Mouse (Mus musculus): ENCODE measurements around the gene Dnmt3b. TPM values are rescaled to one million over a fixed set of nuclear protein-coding genes. Genes with fewer than 3 reads are reported as not detected.
"Not testable (repeated sequence)": the region's sequence is repeated elsewhere in the genome, so short reads cannot be mapped to it uniquely, and the experiment has no call there.

Dnmt3b gene
- polyA plus RNA-seq, 1 experiment from 2014 or later: 2.9 TPM

- Histone ChIP-seq H3K9me3 (ENCODE audit: control insufficient read depth, low read length) (no peaks in the 10 kb centered on the region), H3K4me2 (ENCODE audit: low read depth, low read length) (no peak overlapping the region), H3K4me1 (ENCODE audit: control insufficient read depth, insufficient read depth, low read length) (0 out of 2 replicates have a peak, but pooled peaks cover 3% of the 10 kb centered on the region), H3K36me3 (ENCODE audit: control insufficient read depth, insufficient read depth, low read length) (no peaks in the 10 kb centered on the region), H3K27ac (ENCODE audit: low read depth, low read length) (no peak overlapping the region), H3K27me3 (ENCODE audit: control insufficient read depth, insufficient read depth, low read length) (0 out of 2 replicates have a peak, but pooled peaks cover 3% of the 10 kb centered on the region), H3K9ac (replicated peaks; ENCODE audit: low read depth, low read length) (no peak overlapping the region), H3K4me3 (ENCODE audit: low read depth, low read length) (no peak overlapping the region)
- 33% methylated on average over 3 of the region's 3 CpGs for WGBS
- no peak for ATAC-seq (ENCODE audit: low read depth)
Observed at GRCm38 (mm10) chr2:153651681-153652080, 2.4 kb downstream of the Dnmt3b start.

- not testable (repeated sequence) for ATAC-seq (ENCODE audit: low read depth); H3K36me3 ChIP-seq (ENCODE audit: control insufficient read depth, insufficient read depth, low read length); H3K27ac ChIP-seq (ENCODE audit: low read depth, low read length); H3K27me3 ChIP-seq (ENCODE audit: control insufficient read depth, insufficient read depth, low read length); H3K9me3 ChIP-seq (ENCODE audit: control insufficient read depth, low read length); H3K4me3 ChIP-seq (ENCODE audit: low read depth, low read length); H3K9ac ChIP-seq (replicated peaks; ENCODE audit: low read depth, low read length); H3K4me2 ChIP-seq (ENCODE audit: low read depth, low read length); H3K4me1 ChIP-seq (ENCODE audit: control insufficient read depth, insufficient read depth, low read length)
- WGBS: 90% methylated on average over 5 of the region's 8 CpGs
Observed at GRCm38 (mm10) chr2:153657659-153658058, 8.4 kb downstream of the Dnmt3b start.

DNA sequence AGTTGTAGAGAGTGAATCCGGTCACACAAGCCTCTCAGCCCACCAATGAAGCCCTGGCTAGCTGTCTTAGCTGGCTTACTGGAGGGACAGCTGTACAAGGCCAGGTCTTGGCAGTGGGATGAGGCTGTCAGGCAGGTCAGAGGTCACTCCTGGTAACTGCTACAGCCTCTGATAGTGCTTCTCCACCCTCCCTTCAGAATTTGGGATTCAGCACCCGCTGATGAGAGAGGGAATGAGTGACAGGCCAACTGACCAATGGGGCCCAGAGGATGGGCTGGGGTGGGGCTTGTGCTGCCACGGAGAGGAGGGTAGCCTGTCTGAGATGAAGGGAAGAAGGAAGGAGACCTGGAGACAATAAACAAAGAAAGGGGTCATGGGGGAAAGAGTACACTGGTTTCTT, 11.4 kb downstream of the Dnmt3b start:
- WGBS: 50% methylated on average over 3 of the region's 3 CpGs
- no peaks in the 10 kb centered on the region for H3K9me3 ChIP-seq (ENCODE audit: control insufficient read depth, low read length)
- no peaks in the 10 kb centered on the region for H3K27me3 ChIP-seq (ENCODE audit: control insufficient read depth, insufficient read depth, low read length)
- no peaks in the 10 kb centered on the region for H3K4me1 ChIP-seq (ENCODE audit: control insufficient read depth, insufficient read depth, low read length)
- no peaks in the 10 kb centered on the region for H3K36me3 ChIP-seq (ENCODE audit: control insufficient read depth, insufficient read depth, low read length)
- no peak for ATAC-seq (ENCODE audit: low read depth)
- no peak overlapping the region for H3K9ac ChIP-seq (replicated peaks; ENCODE audit: low read depth, low read length)
- no peak overlapping the region for H3K27ac ChIP-seq (ENCODE audit: low read depth, low read length)
- H3K4me2 ChIP-seq (ENCODE audit: low read depth, low read length): no peak overlapping the region
- H3K4me3 ChIP-seq (ENCODE audit: low read depth, low read length): no peak overlapping the region

GRCm38 (mm10) chr2:153665401-153665800, 16.2 kb downstream of the Dnmt3b start:
- no peaks in the 10 kb centered on the region for H3K27me3 ChIP-seq (ENCODE audit: control insufficient read depth, insufficient read depth, low read length)
- H3K36me3 ChIP-seq (ENCODE audit: control insufficient read depth, insufficient read depth, low read length): no peaks in the 10 kb centered on the region
- no peaks in the 10 kb centered on the region for H3K4me1 ChIP-seq (ENCODE audit: control insufficient read depth, insufficient read depth, low read length)
- 87% methylated on average over 7 of the region's 7 CpGs for WGBS
- no peak for ATAC-seq (ENCODE audit: low read depth)
- no peak overlapping the region for H3K4me3 ChIP-seq (ENCODE audit: low read depth, low read length)
- H3K27ac ChIP-seq (ENCODE audit: low read depth, low read length): no peak overlapping the region
- no peak overlapping the region for H3K9ac ChIP-seq (replicated peaks; ENCODE audit: low read depth, low read length)
- no peaks in the 10 kb centered on the region for H3K9me3 ChIP-seq (ENCODE audit: control insufficient read depth, low read length)
- no peak overlapping the region for H3K4me2 ChIP-seq (ENCODE audit: low read depth, low read length)

DNA sequence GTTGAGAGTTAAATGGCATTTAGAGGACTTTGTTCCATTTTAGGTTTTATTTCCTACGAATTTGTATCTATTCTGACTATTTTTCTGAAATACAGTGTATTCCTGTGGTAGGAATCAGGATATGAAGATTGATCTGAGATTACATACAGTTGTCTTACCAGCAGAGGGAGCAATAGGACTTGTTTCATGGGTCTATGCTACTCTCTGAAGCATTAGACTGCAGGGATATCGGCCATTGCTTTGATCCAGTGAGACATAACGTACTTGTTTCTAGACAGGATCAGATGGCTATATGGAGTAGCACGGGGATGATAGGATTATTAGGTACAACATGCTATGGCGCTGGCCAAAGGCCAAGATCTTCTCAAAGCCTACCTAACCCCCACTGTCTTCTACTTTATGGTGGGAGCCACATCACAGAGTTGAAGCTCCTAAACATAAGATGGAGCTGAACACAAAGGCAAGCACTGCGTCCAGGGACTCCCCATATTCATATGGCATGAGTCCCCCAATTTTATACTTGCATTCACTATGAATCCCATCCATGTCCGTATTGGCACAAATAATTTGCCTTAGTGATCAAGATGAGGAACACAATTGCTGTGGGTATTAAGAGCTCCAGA, 19.6 kb downstream of the Dnmt3b start:
- H3K9ac ChIP-seq (replicated peaks; ENCODE audit: low read depth, low read length): no peak overlapping the region
- ATAC-seq (ENCODE audit: low read depth): peak; percentile 78; the same call in 1 of the 2 replicates
- WGBS: 64% methylated on average over 7 of the region's 7 CpGs

GRCm38 (mm10) chr2:153670111-153670510, 20.9 kb downstream of the Dnmt3b start:
- Histone ChIP-seq H3K9ac (replicated peaks; ENCODE audit: low read depth, low read length) (no peak overlapping the region), H3K4me1 (ENCODE audit: control insufficient read depth, insufficient read depth, low read length) (no peaks in the 10 kb centered on the region), H3K27me3 (ENCODE audit: control insufficient read depth, insufficient read depth, low read length) (no peaks in the 10 kb centered on the region), H3K4me2 (ENCODE audit: low read depth, low read length) (no peak overlapping the region), H3K27ac (ENCODE audit: low read depth, low read length) (no peak overlapping the region), H3K9me3 (ENCODE audit: control insufficient read depth, low read length) (no peaks in the 10 kb centered on the region), H3K36me3 (ENCODE audit: control insufficient read depth, insufficient read depth, low read length) (no peaks in the 10 kb centered on the region), H3K4me3 (ENCODE audit: low read depth, low read length) (no peak overlapping the region)
- no peak for ATAC-seq (ENCODE audit: low read depth)
- 63% methylated on average over 5 of the region's 5 CpGs for WGBS

More for the DNA sequence above, 19.6 kb downstream of the Dnmt3b start:
- no peaks in the 10 kb centered on the region for H3K27me3 ChIP-seq (ENCODE audit: control insufficient read depth, insufficient read depth, low read length)
- no peaks in the 10 kb centered on the region for H3K36me3 ChIP-seq (ENCODE audit: control insufficient read depth, insufficient read depth, low read length)
- H3K4me2 ChIP-seq (ENCODE audit: low read depth, low read length): no peak overlapping the region
- H3K27ac ChIP-seq (ENCODE audit: low read depth, low read length): no peak overlapping the region
- no peak overlapping the region for H3K4me3 ChIP-seq (ENCODE audit: low read depth, low read length)
- no peaks in the 10 kb centered on the region for H3K9me3 ChIP-seq (ENCODE audit: control insufficient read depth, low read length)
- H3K4me1 ChIP-seq (ENCODE audit: control insufficient read depth, insufficient read depth, low read length): no peaks in the 10 kb centered on the region

DNA sequence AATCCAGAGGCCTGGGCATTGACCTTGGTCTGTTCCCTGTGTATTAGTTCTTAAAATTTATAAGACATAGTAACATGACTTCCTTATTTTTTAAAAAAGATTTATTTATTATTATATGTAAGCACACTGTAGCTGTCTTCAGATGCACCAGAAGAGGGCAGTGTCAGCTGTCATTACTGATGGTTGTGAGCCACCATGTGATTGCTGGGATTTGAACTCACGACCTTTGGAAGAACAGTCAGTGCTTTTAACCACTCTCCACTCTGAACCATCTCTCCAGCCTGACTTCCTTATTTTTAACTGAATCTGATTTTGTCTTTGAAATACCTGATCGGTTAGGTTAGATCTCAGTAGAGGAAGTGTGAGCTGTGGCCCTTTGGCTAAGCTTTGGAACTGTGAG, 23.4 kb downstream of the Dnmt3b start:
- Histone ChIP-seq H3K4me3 (ENCODE audit: low read depth, low read length) (no peak overlapping the region), H3K27ac (ENCODE audit: low read depth, low read length) (no peak overlapping the region), H3K27me3 (ENCODE audit: control insufficient read depth, insufficient read depth, low read length) (no peaks in the 10 kb centered on the region), H3K36me3 (ENCODE audit: control insufficient read depth, insufficient read depth, low read length) (no peaks in the 10 kb centered on the region), H3K9ac (replicated peaks; ENCODE audit: low read depth, low read length) (no peak overlapping the region), H3K4me2 (ENCODE audit: low read depth, low read length) (no peak overlapping the region), H3K4me1 (ENCODE audit: control insufficient read depth, insufficient read depth, low read length) (no peaks in the 10 kb centered on the region), H3K9me3 (ENCODE audit: control insufficient read depth, low read length) (no peaks in the 10 kb centered on the region)
- 95% methylated on average over 2 of the region's 2 CpGs for WGBS
- ATAC-seq (ENCODE audit: low read depth): no peak

DNA sequence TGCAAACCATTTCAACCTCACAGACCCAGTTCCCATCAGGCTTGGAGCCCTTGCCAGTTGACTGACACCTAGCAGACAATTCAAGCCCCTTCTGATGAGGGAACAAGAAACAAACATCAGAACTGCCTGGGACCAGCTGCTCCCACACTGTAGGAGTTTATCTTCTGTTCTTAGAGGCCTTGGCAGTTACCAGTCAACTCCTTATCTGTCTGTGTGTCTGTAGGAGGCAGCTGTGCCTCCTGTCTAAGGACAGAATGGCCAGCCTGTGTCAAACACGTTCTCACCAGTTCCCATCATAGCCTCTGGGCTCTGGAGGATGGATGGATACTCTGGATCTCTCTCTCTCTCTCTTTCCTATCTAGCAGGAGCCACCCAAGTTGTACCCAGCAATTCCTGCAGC, 26.1 kb downstream of the Dnmt3b start:
- H3K9ac ChIP-seq (replicated peaks; ENCODE audit: low read depth, low read length); H3K27me3 ChIP-seq (ENCODE audit: control insufficient read depth, insufficient read depth, low read length); H3K4me2 ChIP-seq (ENCODE audit: low read depth, low read length); H3K9me3 ChIP-seq (ENCODE audit: control insufficient read depth, low read length); H3K27ac ChIP-seq (ENCODE audit: low read depth, low read length); ATAC-seq (ENCODE audit: low read depth); H3K4me3 ChIP-seq (ENCODE audit: low read depth, low read length); H3K36me3 ChIP-seq (ENCODE audit: control insufficient read depth, insufficient read depth, low read length); H3K4me1 ChIP-seq (ENCODE audit: control insufficient read depth, insufficient read depth, low read length): not testable (repeated sequence)
- 82% methylated on average over 1 of the region's 1 CpGs for WGBS

- no peaks in the 10 kb centered on the region for H3K9me3 ChIP-seq (ENCODE audit: control insufficient read depth, low read length)
- ATAC-seq (ENCODE audit: low read depth): no peak
- H3K27me3 ChIP-seq (ENCODE audit: control insufficient read depth, insufficient read depth, low read length): no peaks in the 10 kb centered on the region
- H3K4me1 ChIP-seq (ENCODE audit: control insufficient read depth, insufficient read depth, low read length): no peaks in the 10 kb centered on the region
- H3K36me3 ChIP-seq (ENCODE audit: control insufficient read depth, insufficient read depth, low read length): no peaks in the 10 kb centered on the region
- WGBS: 96% methylated on average over 6 of the region's 6 CpGs
- no peak overlapping the region for H3K4me2 ChIP-seq (ENCODE audit: low read depth, low read length)
- H3K9ac ChIP-seq (replicated peaks; ENCODE audit: low read depth, low read length): no peak overlapping the region
- H3K27ac ChIP-seq (ENCODE audit: low read depth, low read length): no peak overlapping the region
- H3K4me3 ChIP-seq (ENCODE audit: low read depth, low read length): no peak overlapping the region
Observed at GRCm38 (mm10) chr2:153676944-153677343, 27.7 kb downstream of the Dnmt3b start.

All from neural tube, embryonic 14.5 days (tissue).